Mouse (Mus musculus): ENCODE measurements around the gene Bhlhe40. TPM values are rescaled to one million over a fixed set of nuclear protein-coding genes. Genes with fewer than 3 reads are reported as not detected.

Bhlhe40 gene
- 78.9 and 90.2 TPM in 2 replicates for polyA plus RNA-seq (2015; fragmentation: Nextera tagmentation; extraction: Ambion mirVana)

DNA sequence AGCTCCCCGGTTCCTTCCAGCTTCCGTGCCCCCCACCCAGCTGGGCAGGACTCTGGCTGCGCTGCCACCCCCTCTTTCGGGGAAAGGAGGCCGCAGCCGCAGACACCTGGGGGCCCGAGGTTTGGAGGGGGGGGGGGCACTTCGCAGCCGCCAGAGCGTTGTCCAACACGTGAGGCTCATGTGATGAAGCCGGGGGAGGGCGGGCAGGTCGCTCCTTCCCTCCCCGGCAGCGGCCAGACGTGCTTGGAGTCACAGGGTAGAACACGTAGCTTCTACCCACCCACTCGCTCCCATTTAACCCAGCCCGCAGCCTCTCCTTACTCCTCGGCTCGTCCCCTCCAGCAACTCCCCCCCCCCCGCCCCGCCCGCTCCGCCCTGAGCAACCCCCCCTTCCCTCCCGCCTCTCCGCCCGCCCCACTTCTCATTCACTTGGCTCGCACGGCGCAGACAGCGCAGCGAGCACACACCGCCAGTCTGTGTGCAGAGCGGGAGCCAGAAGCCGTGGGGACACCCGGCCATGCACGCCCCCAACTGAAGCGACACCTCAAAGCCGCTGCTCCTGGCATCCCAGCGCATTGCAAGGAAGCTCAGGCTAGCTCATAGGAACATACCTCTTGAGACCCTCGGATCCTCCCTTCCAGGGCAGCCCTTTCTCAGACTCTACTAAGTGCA lies at the start of gene Bhlhe40:
Bhlhe40 (plus strand) TSS at position 424 of the 672 bp plus-strand sequence.
- H3K36me3 ChIP-seq (ENCODE audit: control insufficient read depth, insufficient read depth): peaks cover 11% of the 10 kb centered on the region
- WGBS: 0% methylated on average over 26 of the region's 43 CpGs
- ATAC-seq: peak; percentile 84
- H3K4me2 ChIP-seq (replicated peaks; ENCODE audit: low read depth): peak within 1 kb of the TSS; percentile 82
- H3K27me3 ChIP-seq (replicated peaks; ENCODE audit: control insufficient read depth, insufficient read depth, low read length): no peaks in the 10 kb centered on the region
- peak within 1 kb of the TSS; percentile 100 for H3K27ac ChIP-seq (ENCODE audit: low read depth, low read length)
- H3K4me3 ChIP-seq (ENCODE audit: low read depth, low read length): peak within 1 kb of the TSS; percentile 69
- TF ChIP-seq CTCF (IDR thresholded peaks at IDR 0.05; ENCODE audit: low read depth): peak; percentile 10; the same call in 1 of the 2 replicates
- peak within 1 kb of the TSS; percentile 83 for H3K9ac ChIP-seq (ENCODE audit: low read depth, low read length)
- 0 out of 2 replicates have a peak, but pooled peaks cover 5% of the 10 kb centered on the region for H3K4me1 ChIP-seq (replicated peaks; ENCODE audit: control insufficient read depth, insufficient read depth, low read length)
- H3K9me3 ChIP-seq (ENCODE audit: control insufficient read depth): no peaks in the 10 kb centered on the region

GRCm38 (mm10) chr6:108611663-108612062 lies 48.8 kb upstream of the Bhlhe40 start:
- H3K4me1 ChIP-seq (replicated peaks; ENCODE audit: control insufficient read depth, insufficient read depth, low read length): no peaks in the 10 kb centered on the region
- ATAC-seq: no peak
- WGBS: 59% methylated on average over 3 of the region's 3 CpGs
- H3K4me2 ChIP-seq (replicated peaks; ENCODE audit: low read depth): no peak overlapping the region
- H3K27ac ChIP-seq (ENCODE audit: low read depth, low read length): no peak overlapping the region
- H3K9ac ChIP-seq (ENCODE audit: low read depth, low read length): no peak overlapping the region
- H3K9me3 ChIP-seq (ENCODE audit: control insufficient read depth): no peaks in the 10 kb centered on the region
- TF ChIP-seq CTCF (IDR thresholded peaks at IDR 0.05; ENCODE audit: low read depth): no peak
- no peaks in the 10 kb centered on the region for H3K36me3 ChIP-seq (ENCODE audit: control insufficient read depth, insufficient read depth)
- no peaks in the 10 kb centered on the region for H3K27me3 ChIP-seq (replicated peaks; ENCODE audit: control insufficient read depth, insufficient read depth, low read length)
- H3K4me3 ChIP-seq (ENCODE audit: low read depth, low read length): no peak overlapping the region

DNA sequence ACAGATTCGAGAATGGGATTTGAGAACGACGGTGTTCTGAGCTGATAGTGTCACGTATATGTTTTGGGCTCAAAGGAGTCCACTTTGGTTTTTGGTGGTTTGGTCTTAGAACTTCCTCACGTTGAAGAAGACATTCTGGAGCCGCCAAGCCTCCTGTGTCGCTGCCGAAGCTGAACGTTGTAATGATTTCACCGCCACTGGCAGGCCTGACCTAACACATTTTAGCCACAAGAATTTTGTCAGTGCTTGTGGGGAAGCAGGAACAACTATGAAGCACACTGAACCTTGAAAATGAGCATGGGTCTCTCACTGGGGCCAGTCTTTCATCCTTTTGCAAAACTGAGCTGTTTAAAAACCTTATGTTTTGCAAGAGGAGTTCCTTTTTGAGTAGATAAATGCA lies 42.4 kb upstream of the Bhlhe40 start:
- no peak for TF ChIP-seq CTCF (IDR thresholded peaks at IDR 0.05; ENCODE audit: low read depth)
- Histone ChIP-seq H3K9me3 (ENCODE audit: control insufficient read depth) (no peaks in the 10 kb centered on the region), H3K9ac (ENCODE audit: low read depth, low read length) (no peak overlapping the region), H3K4me1 (replicated peaks; ENCODE audit: control insufficient read depth, insufficient read depth, low read length) (no peaks in the 10 kb centered on the region), H3K4me3 (ENCODE audit: low read depth, low read length) (no peak overlapping the region), H3K4me2 (replicated peaks; ENCODE audit: low read depth) (no peak overlapping the region), H3K27me3 (replicated peaks; ENCODE audit: control insufficient read depth, insufficient read depth, low read length) (no peaks in the 10 kb centered on the region), H3K27ac (ENCODE audit: low read depth, low read length) (no peak overlapping the region), H3K36me3 (ENCODE audit: control insufficient read depth, insufficient read depth) (no peaks in the 10 kb centered on the region)
- ATAC-seq: no peak
- WGBS: 89% methylated on average over 10 of the region's 10 CpGs

DNA sequence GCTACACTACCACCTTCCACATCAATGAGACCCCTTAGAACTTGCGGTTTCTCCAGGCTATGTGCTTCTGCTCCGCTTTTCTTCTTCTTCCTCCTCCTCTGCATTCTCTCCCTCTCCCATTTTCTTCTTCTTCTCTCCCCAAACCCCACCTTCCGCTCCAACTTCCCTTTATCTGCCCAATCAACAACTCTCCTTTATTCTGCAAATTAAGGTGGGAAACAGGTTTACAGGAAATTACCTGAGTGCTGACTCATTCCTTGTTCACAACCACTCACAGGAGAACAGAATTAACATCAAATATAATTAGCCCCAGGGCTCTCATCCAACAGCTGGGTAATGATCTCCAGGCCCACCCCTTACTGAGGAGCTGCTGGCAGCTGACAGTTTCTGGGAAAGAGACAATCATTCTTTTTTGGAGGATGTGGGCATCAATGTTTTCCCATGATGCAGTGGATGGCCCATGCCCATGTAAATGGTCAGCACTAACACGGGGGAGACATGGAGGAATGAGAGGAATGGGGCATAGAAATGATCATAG lies 37.3 kb upstream of the Bhlhe40 start:
- H3K27ac ChIP-seq (ENCODE audit: low read depth, low read length): no peak overlapping the region
- 89% methylated on average over 4 of the region's 4 CpGs for WGBS
- ATAC-seq: no peak

GRCm38 (mm10) chr6:108624915-108625314 lies 35.5 kb upstream of the Bhlhe40 start:
- Histone ChIP-seq H3K36me3 (ENCODE audit: control insufficient read depth, insufficient read depth) (no peaks in the 10 kb centered on the region), H3K27ac (ENCODE audit: low read depth, low read length) (no peak overlapping the region), H3K27me3 (replicated peaks; ENCODE audit: control insufficient read depth, insufficient read depth, low read length) (no peaks in the 10 kb centered on the region), H3K9ac (ENCODE audit: low read depth, low read length) (no peak overlapping the region), H3K4me3 (ENCODE audit: low read depth, low read length) (no peak overlapping the region), H3K4me1 (replicated peaks; ENCODE audit: control insufficient read depth, insufficient read depth, low read length) (no peaks in the 10 kb centered on the region), H3K4me2 (replicated peaks; ENCODE audit: low read depth) (no peak overlapping the region), H3K9me3 (ENCODE audit: control insufficient read depth) (no peaks in the 10 kb centered on the region)
- ATAC-seq: no peak
- no peak for TF ChIP-seq CTCF (IDR thresholded peaks at IDR 0.05; ENCODE audit: low read depth)
- WGBS: 83% methylated on average over 4 of the region's 4 CpGs

More for the DNA sequence above, 37.3 kb upstream of the Bhlhe40 start:
- Histone ChIP-seq H3K4me3 (ENCODE audit: low read depth, low read length) (no peak overlapping the region), H3K4me2 (replicated peaks; ENCODE audit: low read depth) (no peak overlapping the region), H3K4me1 (replicated peaks; ENCODE audit: control insufficient read depth, insufficient read depth, low read length) (no peaks in the 10 kb centered on the region), H3K9ac (ENCODE audit: low read depth, low read length) (no peak overlapping the region), H3K9me3 (ENCODE audit: control insufficient read depth) (no peaks in the 10 kb centered on the region), H3K36me3 (ENCODE audit: control insufficient read depth, insufficient read depth) (no peaks in the 10 kb centered on the region), H3K27me3 (replicated peaks; ENCODE audit: control insufficient read depth, insufficient read depth, low read length) (no peaks in the 10 kb centered on the region)
- TF ChIP-seq CTCF (IDR thresholded peaks at IDR 0.05; ENCODE audit: low read depth): no peak

DNA sequence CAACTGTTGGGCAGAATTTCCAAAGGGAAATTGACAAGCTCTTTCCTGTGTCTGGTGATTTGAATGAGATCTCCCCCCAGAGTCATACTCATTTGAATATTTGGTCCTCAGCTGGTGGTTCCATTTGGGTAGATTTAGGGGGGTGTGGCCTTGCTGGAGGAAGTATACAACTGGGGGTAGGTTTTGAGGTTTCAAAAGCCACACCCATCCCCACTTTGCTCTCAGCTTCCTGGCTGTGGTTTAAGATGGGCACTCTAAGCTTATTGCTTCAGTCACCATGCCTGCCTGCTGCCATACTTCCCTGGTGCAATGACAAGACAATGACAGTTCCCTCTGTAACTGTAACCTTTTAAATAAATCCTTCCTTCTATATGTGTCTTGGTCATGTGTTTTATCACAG lies 29.7 kb upstream of the Bhlhe40 start:
- Histone ChIP-seq H3K9me3 (ENCODE audit: control insufficient read depth) (no peaks in the 10 kb centered on the region), H3K27ac (ENCODE audit: low read depth, low read length) (no peak overlapping the region), H3K4me2 (replicated peaks; ENCODE audit: low read depth) (no peak overlapping the region), H3K4me1 (replicated peaks; ENCODE audit: control insufficient read depth, insufficient read depth, low read length) (no peaks in the 10 kb centered on the region), H3K36me3 (ENCODE audit: control insufficient read depth, insufficient read depth) (no peaks in the 10 kb centered on the region), H3K9ac (ENCODE audit: low read depth, low read length) (no peak overlapping the region), H3K27me3 (replicated peaks; ENCODE audit: control insufficient read depth, insufficient read depth, low read length) (no peaks in the 10 kb centered on the region), H3K4me3 (ENCODE audit: low read depth, low read length) (no peak overlapping the region)
- ATAC-seq: no peak
- TF ChIP-seq CTCF (IDR thresholded peaks at IDR 0.05; ENCODE audit: low read depth): no peak
